Mouse (Mus musculus) limb, embryonic 14.5 days (tissue): ENCODE data around the gene Scd4. TPM values are rescaled to one million over a fixed set of nuclear protein-coding genes. Genes with fewer than 3 reads are reported as not detected.
A peak's percentile ranks its signal among the peaks of the same experiment; 100 is the strongest.

Source experiments
- ATAC-seq: fragments of 200-750 bp; cut with Nextera tagmentation; 2 replicates; pipeline ENCODE4 v1.8.0; 2017; ENCODE audit warnings: low read depth, moderate number of reproducible peaks, moderate TSS enrichment; ENCODE audit not compliant: low FRiP score
- DNase-seq: peaks from one replicate; pipeline ENCODE4 v3.0.0-alpha.2; 2015; ENCODE audit warnings: low spot score
- H3K27ac ChIP-seq: fragments of 300-500 bp; sonication (generic); replicated peaks from 2 replicates; pipeline ENCODE4 v1.5.1; 2014; ENCODE audit warnings: low read depth, mild to moderate bottlenecking, low read length, moderate library complexity, mixed read lengths
- H3K27me3 ChIP-seq: fragments of 300-500 bp; sonication (generic); 2 replicates; pipeline ENCODE4 v1.6.1; 2014; ENCODE audit warnings: low read length, mixed read lengths; ENCODE audit not compliant: control insufficient read depth, insufficient read depth
- H3K36me3 ChIP-seq: fragments of 300-500 bp; sonication (generic); 2 replicates; pipeline ENCODE4 v1.6.1; 2014; ENCODE audit warnings: mild to moderate bottlenecking, low read length, moderate library complexity, mixed read lengths; ENCODE audit not compliant: control insufficient read depth, insufficient read depth
- H3K4me1 ChIP-seq: fragments of 300-500 bp; sonication (generic); 2 replicates; pipeline ENCODE4 v1.6.1; 2014; ENCODE audit warnings: antibody characterized with exemption, low read length, mixed read lengths; ENCODE audit not compliant: control insufficient read depth, insufficient read depth
- H3K4me2 ChIP-seq: fragments of 300-500 bp; sonication (generic); replicated peaks from 2 replicates; pipeline ENCODE4 v1.6.1; 2014; ENCODE audit warnings: low read depth, mild to moderate bottlenecking, low read length, moderate library complexity; ENCODE audit not compliant: severe bottlenecking
- H3K4me3 ChIP-seq: fragments of 300-500 bp; sonication (generic); replicated peaks from 2 replicates; pipeline ENCODE4 v1.5.1; 2014; ENCODE audit warnings: low read length
- H3K9ac ChIP-seq: fragments of 300-500 bp; sonication (generic); 2 replicates; pipeline ENCODE4 v1.6.1; 2014; ENCODE audit warnings: mild to moderate bottlenecking, low read depth, low read length, moderate library complexity; ENCODE audit not compliant: severe bottlenecking
- H3K9me3 ChIP-seq: fragments of 300-500 bp; sonication (generic); 2 replicates; pipeline ENCODE4 v1.6.1; 2016; ENCODE audit warnings: low read length; ENCODE audit not compliant: control insufficient read depth
- POLR2A ChIP-seq: fragments of 200-500 bp; IDR thresholded peaks from 2 replicates; pipeline ENCODE4 v1.8.0; 2012; ENCODE audit warnings: inconsistent platforms, mild to moderate bottlenecking, moderate library complexity, borderline replicate concordance; ENCODE audit not compliant: insufficient read depth, insufficient read length; ENCODE audit errors: extremely low read depth
- WGBS: fragments of 180-500 bp; shearing (Covaris S2); extraction: QIAGEN DNeasy Blood & Tissue Kit; methylation state at CpG from one replicate; pipeline ENCODE4 v1.1.7; 2014; 5-methylcytosine and 5-hydroxymethylcytosine counted together
- polyA plus RNA-seq, 2 experiments: library from polyadenylated mRNA; depleted of rRNA in 1 of 2; stranded (reverse) in 1 of 2; unstranded in 1 of 2; fragments of >200 nt; fragmentation: Nextera tagmentation in 1 of 2; extraction: Ambion mirVana in 1 of 2; gene quantifications; 2 replicates each; pipeline versions ENCODE4 v1.2.1 to v1.2.3; 2012 to 2014

Gene Scd4
- polyA plus RNA-seq, 2 experiments, result 0.12 to 0.80 TPM

GRCm38 (mm10) chr19:44296186-44296585, 36.7 kb upstream of the Scd4 start:
- Histone ChIP-seq H3K27me3 (no peaks in the 10 kb centered on the region), H3K4me2 (peak overlapping the region; percentile 96), H3K4me3 (peak overlapping the region; percentile 92), H3K4me1 (peaks cover 51% of the 10 kb centered on the region), H3K9me3 (no peaks in the 10 kb centered on the region), H3K27ac (0 out of 2 replicates have a peak overlapping the region, but pooled peaks have one; percentile 27), H3K36me3 (peaks cover 62% of the 10 kb centered on the region), H3K9ac (peak overlapping the region; percentile 86)
- ATAC-seq (no peak), DNase-seq (no peak)
- no peak for TF ChIP-seq POLR2A
- 19% methylated on average over 7 of the region's 7 CpGs for WGBS

GRCm38 (mm10) chr19:44297068-44297760, 35.7 kb upstream of the Scd4 start:
- H3K27me3 ChIP-seq, result no peaks in the 10 kb centered on the region
- peaks cover 53% of the 10 kb centered on the region for H3K4me1 ChIP-seq
- DNase-seq (no peak), ATAC-seq (no peak)
- H3K36me3 ChIP-seq, result peaks cover 72% of the 10 kb centered on the region
- H3K27ac ChIP-seq, result peak overlapping the region; percentile 43; the same call in 1 of the 2 replicates
- H3K9ac ChIP-seq, result peak overlapping the region; percentile 86
- WGBS, result 49% methylated on average over 8 of the region's 8 CpGs
- no peaks in the 10 kb centered on the region for H3K9me3 ChIP-seq
- peak overlapping the region; percentile 92 for H3K4me3 ChIP-seq
- H3K4me2 ChIP-seq, result peak overlapping the region; percentile 96
- no peak for TF ChIP-seq POLR2A

- no peaks in the 10 kb centered on the region for H3K27me3 ChIP-seq
- no peak for TF ChIP-seq POLR2A
- DNase-seq (no peak), ATAC-seq (no peak)
- H3K9me3 ChIP-seq, result no peaks in the 10 kb centered on the region
- H3K27ac ChIP-seq, result no peak overlapping the region
- H3K4me1 ChIP-seq, result peaks cover 50% of the 10 kb centered on the region
- peak overlapping the region; percentile 92 for H3K4me3 ChIP-seq
- H3K36me3 ChIP-seq, result peaks cover 78% of the 10 kb centered on the region
- H3K9ac ChIP-seq, result peak overlapping the region; percentile 86; the same call in 1 of the 2 replicates
- H3K4me2 ChIP-seq, result peak overlapping the region; percentile 96
- 70% methylated on average over 9 of the region's 9 CpGs for WGBS
Measured at GRCm38 (mm10) chr19:44297862-44298261, 35.0 kb upstream of the Scd4 start.

- ATAC-seq, result no peak
- TF ChIP-seq POLR2A, result no peak
- Histone ChIP-seq H3K9me3 (no peaks in the 10 kb centered on the region), H3K4me1 (peaks cover 47% of the 10 kb centered on the region), H3K36me3 (peaks cover 90% of the 10 kb centered on the region), H3K4me2 (peak overlapping the region; percentile 96; the same call in 1 of the 2 replicates), H3K9ac (peak overlapping the region; percentile 38; the same call in 1 of the 2 replicates), H3K4me3 (peak overlapping the region; percentile 92; the same call in 1 of the 2 replicates), H3K27me3 (no peaks in the 10 kb centered on the region), H3K27ac (no peak overlapping the region)
- 82% methylated on average over 9 of the region's 9 CpGs for WGBS
- DNase-seq, result no peak
Measured at GRCm38 (mm10) chr19:44299078-44299477, 33.8 kb upstream of the Scd4 start.

GRCm38 (mm10) chr19:44299902-44300301, 33.0 kb upstream of the Scd4 start:
- no peak overlapping the region for H3K4me3 ChIP-seq
- H3K9me3 ChIP-seq, result no peaks in the 10 kb centered on the region
- TF ChIP-seq POLR2A, result no peak
- H3K27me3 ChIP-seq, result no peaks in the 10 kb centered on the region
- ATAC-seq (no peak), DNase-seq (no peak)
- H3K27ac ChIP-seq, result no peak overlapping the region
- H3K36me3 ChIP-seq, result peaks cover 98% of the 10 kb centered on the region
- WGBS, result 69% methylated on average over 6 of the region's 6 CpGs
- H3K4me1 ChIP-seq, result peaks cover 47% of the 10 kb centered on the region
- 0 out of 2 replicates have a peak overlapping the region, but pooled peaks have one; percentile 7 for H3K9ac ChIP-seq
- no peak overlapping the region; the same call in 1 of the 2 replicates for H3K4me2 ChIP-seq
